Mouse (Mus musculus) lung, postnatal 0 days (tissue): ENCODE data around the gene Bpifa3. TPM values are rescaled to one million over a fixed set of nuclear protein-coding genes. Genes with fewer than 3 reads are reported as not detected.
"Not testable (repeated sequence)": the region's sequence is repeated elsewhere in the genome, so short reads cannot be mapped to it uniquely, and the experiment has no call there.

Source experiments
- ATAC-seq: fragments of 200-750 bp; cut with Nextera tagmentation; 2 replicates; pipeline ENCODE4 v1.8.0; 2017; ENCODE audit warnings: moderate library complexity
- DNase-seq: peaks from one replicate; pipeline ENCODE4 v3.0.0-alpha.2; 2016; ENCODE audit warnings: low spot score
- H3K27ac ChIP-seq: fragments of 300-500 bp; sonication (generic); 2 replicates; pipeline ENCODE4 v1.5.1; 2014; ENCODE audit warnings: antibody characterized with exemption, mild to moderate bottlenecking, low read length, mixed read lengths
- H3K27me3 ChIP-seq: fragments of 300-500 bp; sonication (generic); replicated peaks from 2 replicates; pipeline ENCODE4 v1.6.1; 2014; ENCODE audit warnings: low read length, mixed read lengths; ENCODE audit not compliant: insufficient read depth
- H3K36me3 ChIP-seq: fragments of 300-500 bp; sonication (generic); 2 replicates; pipeline ENCODE4 v1.6.1; 2014; ENCODE audit warnings: low read length, mixed read lengths; ENCODE audit not compliant: insufficient read depth
- H3K4me1 ChIP-seq: fragments of 300-500 bp; sonication (generic); 2 replicates; pipeline ENCODE4 v1.6.1; 2014; ENCODE audit warnings: antibody characterized with exemption, low read depth, low read length, mixed read lengths; ENCODE audit not compliant: insufficient read depth
- H3K4me2 ChIP-seq: fragments of 300-500 bp; sonication (generic); replicated peaks from 2 replicates; pipeline ENCODE4 v1.6.1; 2014; ENCODE audit warnings: low read depth, mild to moderate bottlenecking, low read length, moderate library complexity, mixed read lengths
- H3K4me3 ChIP-seq: fragments of 300-500 bp; sonication (generic); 2 replicates; pipeline ENCODE4 v1.5.1; 2014; ENCODE audit warnings: low read depth, low read length
- H3K9ac ChIP-seq: fragments of 300-500 bp; sonication (generic); replicated peaks from 2 replicates; pipeline ENCODE4 v1.6.1; 2014; ENCODE audit warnings: low read depth, mild to moderate bottlenecking
- H3K9me3 ChIP-seq: fragments of 300-500 bp; sonication (generic); 2 replicates; pipeline ENCODE4 v1.6.1; 2016; ENCODE audit warnings: low read length, mixed read lengths
- CTCF ChIP-seq: IDR thresholded peaks from 2 replicates; pipeline ENCODE4 v1.5.1; 2016; ENCODE audit warnings: antibody characterized with exemption, mild to moderate bottlenecking
- EP300 ChIP-seq: IDR thresholded peaks from 2 replicates; pipeline ENCODE4 v1.6.1; 2016; ENCODE audit warnings: antibody characterized with exemption, mild to moderate bottlenecking, control low read depth
- WGBS: fragments of 180-500 bp; shearing (Covaris S2); extraction: QIAGEN DNeasy Blood & Tissue Kit; methylation state at CpG from one replicate; pipeline ENCODE4 v1.1.7; 2014; 5-methylcytosine and 5-hydroxymethylcytosine counted together
- polyA plus RNA-seq: library from polyadenylated mRNA; unstranded; fragments of >200 nt; fragmentation: Nextera tagmentation; extraction: Ambion mirVana; gene quantifications from 2 replicates; pipeline ENCODE4 v1.2.1, GENCODE M21; 2015

The Bpifa3 gene
- polyA plus RNA-seq, 1 experiment from 2014 or later: not detected

DNA sequence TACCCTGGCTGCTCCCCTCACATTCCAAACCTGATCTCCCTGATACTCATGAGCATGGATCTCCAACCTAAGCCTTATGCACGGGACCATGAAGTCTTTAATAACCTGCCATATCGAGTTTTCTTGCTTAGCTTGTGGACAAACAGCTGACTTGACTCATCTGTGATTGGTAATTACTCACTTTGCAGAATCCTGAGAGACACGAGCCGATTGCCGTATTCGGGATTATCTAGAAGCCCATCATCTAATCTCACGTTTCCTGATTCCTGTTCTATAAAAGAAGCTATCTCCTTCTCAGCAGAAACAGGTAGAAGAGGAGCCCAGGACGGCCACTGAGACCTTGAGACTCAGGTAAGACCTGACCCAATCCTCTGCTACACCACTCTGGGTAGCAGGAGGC, 32.2 kb downstream of the Bpifa3 start, which contains the start of gene Bpifa5:
Gene Bpifa5, plus strand, starts transcription at position 301 of the 400 bp plus-strand sequence.
- DNase-seq (no peak), ATAC-seq (no peak)
- Histone ChIP-seq H3K27ac (no peak within 1 kb of the TSS), H3K27me3 (no peaks in the 10 kb centered on the region), H3K4me1 (no peaks in the 10 kb centered on the region), H3K4me2 (no peak within 1 kb of the TSS), H3K9me3 (no peaks in the 10 kb centered on the region), H3K4me3 (no peak within 1 kb of the TSS), H3K9ac (no peak within 1 kb of the TSS), H3K36me3 (no peaks in the 10 kb centered on the region)
- TF ChIP-seq CTCF (no peak), EP300 (no peak)
- 70% methylated on average over 8 of the region's 8 CpGs for WGBS

DNA sequence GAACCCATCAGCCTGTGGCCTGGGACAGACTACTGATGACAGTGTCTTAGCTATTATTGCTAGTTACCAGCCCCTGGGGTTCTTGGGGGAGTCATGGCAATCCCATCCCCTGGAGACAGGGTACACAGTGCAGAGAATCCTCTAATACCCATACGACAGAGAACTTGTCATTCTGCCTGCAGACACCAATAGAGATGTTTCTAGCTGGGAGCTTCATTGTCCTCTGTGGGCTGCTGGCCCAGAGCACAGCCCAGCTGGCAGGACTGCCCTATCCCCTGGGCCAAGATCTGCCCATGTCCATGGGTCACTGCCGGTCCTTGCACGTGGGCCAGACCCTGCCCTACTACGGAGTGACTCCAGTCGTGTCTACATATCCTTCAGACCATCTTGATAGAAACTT, 33.2 kb downstream of the Bpifa3 start:
- Histone ChIP-seq H3K4me1 (no peaks in the 10 kb centered on the region), H3K4me2 (no peak overlapping the region), H3K9me3 (no peaks in the 10 kb centered on the region), H3K9ac (no peak overlapping the region), H3K27me3 (no peaks in the 10 kb centered on the region), H3K4me3 (no peak overlapping the region), H3K36me3 (no peaks in the 10 kb centered on the region), H3K27ac (no peak overlapping the region)
- 90% methylated on average over 5 of the region's 5 CpGs for WGBS
- no peak for TF ChIP-seq CTCF
- no peak for TF ChIP-seq EP300
- no peak for ATAC-seq
- no peak for DNase-seq

DNA sequence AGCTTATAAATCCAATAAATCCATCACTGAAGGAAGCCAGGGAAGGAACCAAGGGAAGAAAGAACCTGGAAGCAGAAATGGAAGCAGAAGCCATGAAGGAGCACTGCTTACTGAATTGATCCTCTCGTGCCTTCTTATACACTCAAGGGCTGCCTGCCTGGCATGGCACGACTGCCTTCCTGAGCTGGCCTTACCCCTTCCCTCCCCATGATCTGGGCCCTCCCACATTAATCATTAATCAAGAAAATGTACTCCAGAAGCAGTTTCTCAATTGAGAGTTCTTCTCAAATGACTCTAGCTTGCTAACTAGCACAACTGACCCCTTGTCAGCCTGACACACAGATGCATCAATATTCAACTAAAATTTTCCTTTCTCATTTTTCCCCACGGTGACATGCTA, 39.0 kb downstream of the Bpifa3 start:
- H3K4me1 ChIP-seq: no peaks in the 10 kb centered on the region
- no peak for TF ChIP-seq CTCF
- no peak for TF ChIP-seq EP300
- H3K4me3 ChIP-seq: no peak overlapping the region
- no peak overlapping the region for H3K9ac ChIP-seq
- no peaks in the 10 kb centered on the region for H3K36me3 ChIP-seq
- no peak overlapping the region for H3K27ac ChIP-seq
- DNase-seq (peak; percentile 44), ATAC-seq (no peak)
- H3K27me3 ChIP-seq: no peaks in the 10 kb centered on the region
- no peak overlapping the region for H3K4me2 ChIP-seq
- no peaks in the 10 kb centered on the region for H3K9me3 ChIP-seq
- 38% methylated on average over 3 of the region's 3 CpGs for WGBS

DNA sequence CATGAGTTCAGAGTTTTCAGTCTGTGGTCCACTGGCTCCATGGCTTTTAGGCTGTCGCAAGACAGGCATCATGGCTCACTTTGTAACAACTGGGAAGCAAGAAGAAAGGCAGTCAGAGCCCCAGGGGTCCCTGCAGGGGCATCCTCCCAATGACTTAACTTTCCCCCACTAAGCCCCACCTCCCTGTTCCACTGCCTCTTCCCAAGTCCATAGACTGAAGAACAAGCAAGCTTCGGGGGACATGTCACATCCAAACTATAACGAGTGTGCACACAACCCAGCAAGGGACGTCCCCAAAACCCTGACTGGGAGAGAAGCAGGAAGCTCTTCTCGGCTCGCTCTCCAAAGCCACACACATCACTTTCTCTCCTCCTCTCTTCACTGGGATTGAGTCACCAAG, 41.5 kb downstream of the Bpifa3 start:
- no peak overlapping the region for H3K27ac ChIP-seq
- H3K4me2 ChIP-seq: no peak overlapping the region
- H3K9me3 ChIP-seq: no peaks in the 10 kb centered on the region
- TF ChIP-seq EP300: no peak
- TF ChIP-seq CTCF: no peak
- no peaks in the 10 kb centered on the region for H3K27me3 ChIP-seq
- no peak for ATAC-seq
- 57% methylated on average over 6 of the region's 6 CpGs for WGBS
- DNase-seq: no peak
- no peaks in the 10 kb centered on the region for H3K36me3 ChIP-seq
- no peak overlapping the region for H3K4me3 ChIP-seq
- no peaks in the 10 kb centered on the region for H3K4me1 ChIP-seq
- H3K9ac ChIP-seq: no peak overlapping the region

DNA sequence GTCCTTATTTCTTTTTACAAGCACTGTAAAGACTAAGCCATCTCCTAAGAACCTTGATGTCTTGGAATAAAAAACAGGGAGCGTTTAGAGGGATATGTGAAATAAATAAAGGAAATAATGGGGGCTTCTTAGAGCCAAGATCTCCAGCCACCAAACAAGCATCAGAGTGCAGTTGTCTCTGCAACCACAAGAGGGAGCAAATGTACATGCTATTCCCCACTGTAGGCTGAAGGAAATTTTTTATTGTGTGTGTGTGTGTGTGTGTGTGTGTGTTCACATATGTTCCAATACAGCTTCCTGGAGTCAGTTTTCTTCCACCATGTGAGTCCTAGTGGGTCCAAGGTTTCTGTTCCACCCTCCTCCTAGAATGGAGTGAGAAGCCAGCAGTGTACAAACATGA, 43.2 kb downstream of the Bpifa3 start:
- ATAC-seq (peak; percentile 52; the same call in 1 of the 2 replicates), DNase-seq (peak; percentile 70)
- 12% methylated on average over 1 of the region's 1 CpGs for WGBS

DNA sequence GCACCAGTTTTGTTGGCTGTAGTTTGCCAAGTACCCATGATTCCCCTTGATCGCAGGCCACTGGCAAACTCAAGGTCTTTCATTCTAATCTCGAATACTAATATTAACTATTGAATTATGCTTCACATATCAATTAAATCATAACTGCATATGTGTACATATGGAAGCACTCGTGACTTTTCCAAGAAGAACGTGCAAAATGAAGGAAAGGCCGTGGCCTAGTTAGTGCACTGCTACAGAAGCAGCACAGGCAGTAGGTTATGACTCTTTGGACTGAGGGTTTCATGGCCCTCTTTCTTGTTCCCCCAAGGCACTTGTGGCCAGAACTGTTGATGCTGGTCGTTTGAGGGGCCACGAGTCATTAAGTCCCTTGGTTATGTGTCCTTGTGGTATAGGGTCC, 51.8 kb downstream of the Bpifa3 start:
- H3K27me3 ChIP-seq, H3K4me2 ChIP-seq, H3K36me3 ChIP-seq, DNase-seq, H3K9me3 ChIP-seq, H3K4me1 ChIP-seq, H3K9ac ChIP-seq, H3K4me3 ChIP-seq, ATAC-seq, H3K27ac ChIP-seq: not testable (repeated sequence)
- 82% methylated on average over 7 of the region's 7 CpGs for WGBS

More for the DNA sequence above, 43.2 kb downstream of the Bpifa3 start:
- Histone ChIP-seq H3K36me3 (no peaks in the 10 kb centered on the region), H3K4me3 (no peak overlapping the region), H3K27me3 (no peaks in the 10 kb centered on the region), H3K4me1 (no peaks in the 10 kb centered on the region), H3K9me3 (no peaks in the 10 kb centered on the region), H3K9ac (no peak overlapping the region), H3K27ac (no peak overlapping the region), H3K4me2 (no peak overlapping the region)
- peak; percentile 85 for TF ChIP-seq CTCF
- no peak for TF ChIP-seq EP300

DNA sequence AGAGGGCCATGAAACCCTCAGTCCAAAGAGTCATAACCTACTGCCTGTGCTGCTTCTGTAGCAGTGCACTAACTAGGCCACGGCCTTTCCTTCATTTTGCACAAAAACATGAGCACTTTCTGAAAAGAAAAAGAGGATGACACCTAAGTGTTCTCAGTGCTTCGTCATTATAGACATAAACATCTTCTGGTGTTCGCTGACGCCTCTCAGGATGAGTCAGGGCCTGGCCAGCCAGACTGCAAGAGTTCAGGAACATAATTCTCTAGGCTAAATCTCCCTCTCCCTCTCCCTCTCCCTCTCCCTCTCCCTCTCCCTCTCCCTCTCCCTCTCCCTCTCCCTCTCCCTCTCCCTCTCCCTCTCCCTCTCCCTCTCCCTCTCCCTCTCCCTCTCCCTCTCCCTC, 52.9 kb downstream of the Bpifa3 start:
- not testable (repeated sequence) for H3K4me2 ChIP-seq, H3K27ac ChIP-seq

More for the DNA sequence above, 52.9 kb downstream of the Bpifa3 start:
- ATAC-seq, DNase-seq, H3K9me3 ChIP-seq, H3K4me1 ChIP-seq, H3K36me3 ChIP-seq, H3K27me3 ChIP-seq, H3K9ac ChIP-seq, H3K4me3 ChIP-seq: not testable (repeated sequence)
- WGBS: 65% methylated on average over 4 of the region's 4 CpGs
